Mouse (Mus musculus) frontal cortex, adult (tissue): Measurements from ENCODE around the gene Dok4.
"Not testable (repeated sequence)": the region's sequence is repeated elsewhere in the genome, so short reads cannot be mapped to it uniquely, and the experiment has no call there.

ENCODE experiments used
- ATAC-seq: cut with Nextera tagmentation; 2 replicates; pipeline ENCODE4 v1.9.2; 2017; ENCODE audit warnings: mild to moderate bottlenecking, moderate library complexity, mixed read lengths; ENCODE audit not compliant: low TSS enrichment

The Dok4 gene

GRCm38 (mm10) chr8:94841183-94841582 lies 34.9 kb downstream of the Dok4 start:
- ATAC-seq, result no peak

- peak; percentile 60 for ATAC-seq
These were observed 37.5 kb downstream of the Dok4 start for GRCm38 (mm10) chr8:94838600-94838999.

- ATAC-seq, result peak; percentile 99
These were observed 38.2 kb downstream of the Dok4 start, which contains the start of the genes Coq9 and Ciapin1 for GRCm38 (mm10) chr8:94837662-94838574. Gene Coq9 (plus strand): TSS chr8:94838321. Gene Ciapin1 (minus strand): TSS chr8:94838358.

GRCm38 (mm10) chr8:94836456-94837240 lies 39.5 kb downstream of the Dok4 start:
- no peak for ATAC-seq

- not testable (repeated sequence) for ATAC-seq
These were observed 40.4 kb downstream of the Dok4 start for GRCm38 (mm10) chr8:94835751-94836150.

GRCm38 (mm10) chr8:94833901-94834405 lies 42.2 kb downstream of the Dok4 start:
- not testable (repeated sequence) for ATAC-seq

- ATAC-seq, result no peak
These were observed 47.8 kb downstream of the Dok4 start for GRCm38 (mm10) chr8:94828284-94828683.

- ATAC-seq, result no peak
These were observed 49.9 kb downstream of the Dok4 start for GRCm38 (mm10) chr8:94826210-94826609.

GRCm38 (mm10) chr8:94825170-94825569 lies 51.0 kb downstream of the Dok4 start:
- no peak for ATAC-seq

- ATAC-seq, result peak; percentile 83
These were observed 53.2 kb downstream of the Dok4 start for GRCm38 (mm10) chr8:94822637-94823560.

GRCm38 (mm10) chr8:94821381-94821780 lies 54.7 kb downstream of the Dok4 start:
- no peak for ATAC-seq

- no peak for ATAC-seq
These were observed 55.6 kb downstream of the Dok4 start for GRCm38 (mm10) chr8:94820553-94820952.

GRCm38 (mm10) chr8:94819671-94820179 lies 56.4 kb downstream of the Dok4 start:
- ATAC-seq, result no peak

GRCm38 (mm10) chr8:94817933-94818332 lies 58.2 kb downstream of the Dok4 start:
- no peak for ATAC-seq

GRCm38 (mm10) chr8:94814556-94814955 lies 61.6 kb downstream of the Dok4 start:
- no peak for ATAC-seq
